Mouse (Mus musculus) liver, embryonic 16.5 days (tissue): ENCODE measurements around the gene Pla1a. TPM values are rescaled to one million over a fixed set of nuclear protein-coding genes. Genes with fewer than 3 reads are reported as not detected.
A peak's percentile ranks its signal among the peaks of the same experiment; 100 is the strongest.

Source experiments
- ATAC-seq: fragments of 200-750 bp; cut with Nextera tagmentation; 2 replicates; pipeline ENCODE4 v1.8.0; 2017; ENCODE audit warnings: low read depth, mild to moderate bottlenecking, moderate number of reproducible peaks, moderate library complexity
- H3K27ac ChIP-seq: fragments of 300-500 bp; sonication (generic); 2 replicates; pipeline ENCODE4 v1.5.1; 2014; ENCODE audit warnings: mild to moderate bottlenecking, low read length
- H3K27me3 ChIP-seq: fragments of 300-500 bp; sonication (generic); 2 replicates; pipeline ENCODE4 v1.6.1; 2014; ENCODE audit warnings: low read depth, low read length, mixed read lengths; ENCODE audit not compliant: control insufficient read depth, insufficient read depth
- H3K36me3 ChIP-seq: fragments of 300-500 bp; sonication (generic); 2 replicates; pipeline ENCODE4 v1.6.1; 2014; ENCODE audit warnings: mild to moderate bottlenecking; ENCODE audit not compliant: control insufficient read depth, insufficient read depth
- H3K4me1 ChIP-seq: fragments of 300-500 bp; sonication (generic); 2 replicates; pipeline ENCODE4 v1.6.1; 2014; ENCODE audit warnings: low read depth, low read length, mixed read lengths; ENCODE audit not compliant: control insufficient read depth
- H3K4me2 ChIP-seq: fragments of 300-500 bp; sonication (generic); 2 replicates; pipeline ENCODE4 v1.6.1; 2014; ENCODE audit warnings: low read depth, low read length, mixed read lengths
- H3K4me3 ChIP-seq: fragments of 300-500 bp; sonication (generic); 2 replicates; pipeline ENCODE4 v1.5.1; 2014; ENCODE audit warnings: low read depth, mild to moderate bottlenecking, low read length
- H3K9ac ChIP-seq: fragments of 300-500 bp; sonication (generic); 2 replicates; pipeline ENCODE4 v1.6.1; 2014; ENCODE audit warnings: low read depth, low read length
- H3K9me3 ChIP-seq: fragments of 300-500 bp; sonication (generic); replicated peaks from 2 replicates; pipeline ENCODE4 v1.6.1; 2016; ENCODE audit warnings: low read length; ENCODE audit not compliant: control insufficient read depth
- WGBS: fragments of 180-500 bp; shearing (Covaris S2); extraction: QIAGEN DNeasy Blood & Tissue Kit; methylation state at CpG from one replicate; pipeline ENCODE4 v1.1.7; 2014; ENCODE audit not compliant: insufficient replicate concordance; 5-methylcytosine and 5-hydroxymethylcytosine counted together
- polyA plus RNA-seq: library from polyadenylated mRNA; unstranded; fragments of >200 nt; fragmentation: Nextera tagmentation; extraction: Ambion mirVana; gene quantifications from 2 replicates; pipeline ENCODE4 v1.2.1, GENCODE M21; 2015

Pla1a gene
- polyA plus RNA-seq, 1 experiment from 2014 or later, result 40.4 TPM

GRCm38 (mm10) chr16:38378591-38378990, 54.4 kb downstream of the Pla1a start:
- 82% methylated on average over 6 of the region's 6 CpGs for WGBS
- no peaks in the 10 kb centered on the region for H3K9me3 ChIP-seq
- H3K27ac ChIP-seq, result no peak overlapping the region
- no peak for ATAC-seq
- peaks cover 11% of the 10 kb centered on the region for H3K36me3 ChIP-seq
- H3K4me2 ChIP-seq, result no peak overlapping the region
- H3K4me3 ChIP-seq, result no peak overlapping the region
- H3K27me3 ChIP-seq, result no peaks in the 10 kb centered on the region
- H3K9ac ChIP-seq, result no peak overlapping the region
- peaks cover 55% of the 10 kb centered on the region for H3K4me1 ChIP-seq

GRCm38 (mm10) chr16:38377546-38377945, 55.4 kb downstream of the Pla1a start:
- H3K27me3 ChIP-seq, result no peaks in the 10 kb centered on the region
- H3K9me3 ChIP-seq, result no peaks in the 10 kb centered on the region
- ATAC-seq, result no peak
- no peak overlapping the region for H3K4me2 ChIP-seq
- 85% methylated on average over 6 of the region's 6 CpGs for WGBS
- H3K4me1 ChIP-seq, result peaks cover 57% of the 10 kb centered on the region
- H3K4me3 ChIP-seq, result no peak overlapping the region
- no peak overlapping the region for H3K9ac ChIP-seq
- peaks cover 11% of the 10 kb centered on the region for H3K36me3 ChIP-seq
- H3K27ac ChIP-seq, result no peak overlapping the region

- WGBS, result 27% methylated on average over 8 of the region's 8 CpGs
- no peaks in the 10 kb centered on the region for H3K9me3 ChIP-seq
- no peak for ATAC-seq
- peak overlapping the region; percentile 47 for H3K27ac ChIP-seq
- peak overlapping the region; percentile 67 for H3K4me3 ChIP-seq
- peaks cover 11% of the 10 kb centered on the region for H3K36me3 ChIP-seq
- H3K4me1 ChIP-seq, result peaks cover 55% of the 10 kb centered on the region
- H3K27me3 ChIP-seq, result no peaks in the 10 kb centered on the region
- peak overlapping the region; percentile 56 for H3K9ac ChIP-seq
- peak overlapping the region; percentile 73 for H3K4me2 ChIP-seq
Observed at GRCm38 (mm10) chr16:38376841-38377249, 56.1 kb downstream of the Pla1a start.

- Histone ChIP-seq H3K27ac (peak overlapping the region; percentile 98), H3K36me3 (peaks cover 11% of the 10 kb centered on the region), H3K4me2 (peak overlapping the region; percentile 73), H3K9me3 (no peaks in the 10 kb centered on the region), H3K4me1 (peaks cover 58% of the 10 kb centered on the region), H3K4me3 (peak overlapping the region; percentile 67), H3K27me3 (no peaks in the 10 kb centered on the region), H3K9ac (peak overlapping the region; percentile 56)
- 28% methylated on average over 17 of the region's 17 CpGs for WGBS
- no peak for ATAC-seq
Observed at GRCm38 (mm10) chr16:38376163-38376840, 56.6 kb downstream of the Pla1a start.

GRCm38 (mm10) chr16:38375182-38375581, 57.8 kb downstream of the Pla1a start:
- Histone ChIP-seq H3K9me3 (no peaks in the 10 kb centered on the region), H3K27ac (peak overlapping the region; percentile 98), H3K9ac (peak overlapping the region; percentile 56), H3K4me3 (peak overlapping the region; percentile 67), H3K36me3 (peaks cover 11% of the 10 kb centered on the region), H3K27me3 (no peaks in the 10 kb centered on the region), H3K4me1 (peaks cover 69% of the 10 kb centered on the region), H3K4me2 (peak overlapping the region; percentile 73)
- 14% methylated on average over 7 of the region's 7 CpGs for WGBS
- ATAC-seq, result peak; percentile 3; the same call in 1 of the 2 replicates

- Histone ChIP-seq H3K4me2 (peak overlapping the region; percentile 73), H3K4me3 (peak overlapping the region; percentile 67), H3K9me3 (no peaks in the 10 kb centered on the region), H3K9ac (peak overlapping the region; percentile 56), H3K27me3 (no peaks in the 10 kb centered on the region), H3K36me3 (peaks cover 11% of the 10 kb centered on the region), H3K4me1 (peaks cover 71% of the 10 kb centered on the region), H3K27ac (peak overlapping the region; percentile 98)
- WGBS, result 53% methylated on average over 10 of the region's 10 CpGs
- ATAC-seq, result peak; percentile 14; the same call in 1 of the 2 replicates
Observed at GRCm38 (mm10) chr16:38374379-38375140, 58.4 kb downstream of the Pla1a start.

GRCm38 (mm10) chr16:38373941-38374340, 59.0 kb downstream of the Pla1a start:
- H3K4me2 ChIP-seq, result peak overlapping the region; percentile 73
- 83% methylated on average over 16 of the region's 16 CpGs for WGBS
- peak overlapping the region; percentile 98 for H3K27ac ChIP-seq
- no peaks in the 10 kb centered on the region for H3K9me3 ChIP-seq
- no peak for ATAC-seq
- peaks cover 11% of the 10 kb centered on the region for H3K36me3 ChIP-seq
- H3K9ac ChIP-seq, result peak overlapping the region; percentile 56
- H3K27me3 ChIP-seq, result no peaks in the 10 kb centered on the region
- peak overlapping the region; percentile 67 for H3K4me3 ChIP-seq
- H3K4me1 ChIP-seq, result peaks cover 67% of the 10 kb centered on the region

- Histone ChIP-seq H3K27ac (peak overlapping the region; percentile 98), H3K4me3 (peak overlapping the region; percentile 67), H3K4me2 (peak overlapping the region; percentile 73), H3K9ac (no peak overlapping the region), H3K27me3 (no peaks in the 10 kb centered on the region), H3K9me3 (no peaks in the 10 kb centered on the region), H3K4me1 (peaks cover 64% of the 10 kb centered on the region), H3K36me3 (peaks cover 6% of the 10 kb centered on the region)
- ATAC-seq, result no peak
- WGBS, result 65% methylated on average over 10 of the region's 10 CpGs
Observed at GRCm38 (mm10) chr16:38373439-38373838, 59.5 kb downstream of the Pla1a start.

GRCm38 (mm10) chr16:38372876-38373275, 60.1 kb downstream of the Pla1a start:
- H3K36me3 ChIP-seq, result peaks cover 4% of the 10 kb centered on the region
- peak overlapping the region; percentile 73 for H3K4me2 ChIP-seq
- H3K27ac ChIP-seq, result peak overlapping the region; percentile 98
- H3K27me3 ChIP-seq, result no peaks in the 10 kb centered on the region
- 64% methylated on average over 4 of the region's 4 CpGs for WGBS
- peaks cover 67% of the 10 kb centered on the region for H3K4me1 ChIP-seq
- no peaks in the 10 kb centered on the region for H3K9me3 ChIP-seq
- ATAC-seq, result no peak
- H3K9ac ChIP-seq, result peak overlapping the region; percentile 82
- peak overlapping the region; percentile 67 for H3K4me3 ChIP-seq
